Mouse (Mus musculus) cortical plate, adult 2 months (tissue): ENCODE results near the gene Ces1e.

Source experiments
- CTCF ChIP-seq: fragments of 200-500 bp; IDR thresholded peaks from 2 replicates; pipeline ENCODE4 v1.5.1; 2011; ENCODE audit warnings: mild to moderate bottlenecking, control low read depth, low read length; ENCODE audit not compliant: insufficient read depth; ENCODE audit errors: extremely low read depth
- POLR2A ChIP-seq: fragments of 200-500 bp; IDR thresholded peaks from 2 replicates; pipeline ENCODE4 v1.6.1; 2011; ENCODE audit warnings: mild to moderate bottlenecking, low read length, control low read depth; ENCODE audit not compliant: insufficient read depth; ENCODE audit errors: extremely low read depth

DNA sequence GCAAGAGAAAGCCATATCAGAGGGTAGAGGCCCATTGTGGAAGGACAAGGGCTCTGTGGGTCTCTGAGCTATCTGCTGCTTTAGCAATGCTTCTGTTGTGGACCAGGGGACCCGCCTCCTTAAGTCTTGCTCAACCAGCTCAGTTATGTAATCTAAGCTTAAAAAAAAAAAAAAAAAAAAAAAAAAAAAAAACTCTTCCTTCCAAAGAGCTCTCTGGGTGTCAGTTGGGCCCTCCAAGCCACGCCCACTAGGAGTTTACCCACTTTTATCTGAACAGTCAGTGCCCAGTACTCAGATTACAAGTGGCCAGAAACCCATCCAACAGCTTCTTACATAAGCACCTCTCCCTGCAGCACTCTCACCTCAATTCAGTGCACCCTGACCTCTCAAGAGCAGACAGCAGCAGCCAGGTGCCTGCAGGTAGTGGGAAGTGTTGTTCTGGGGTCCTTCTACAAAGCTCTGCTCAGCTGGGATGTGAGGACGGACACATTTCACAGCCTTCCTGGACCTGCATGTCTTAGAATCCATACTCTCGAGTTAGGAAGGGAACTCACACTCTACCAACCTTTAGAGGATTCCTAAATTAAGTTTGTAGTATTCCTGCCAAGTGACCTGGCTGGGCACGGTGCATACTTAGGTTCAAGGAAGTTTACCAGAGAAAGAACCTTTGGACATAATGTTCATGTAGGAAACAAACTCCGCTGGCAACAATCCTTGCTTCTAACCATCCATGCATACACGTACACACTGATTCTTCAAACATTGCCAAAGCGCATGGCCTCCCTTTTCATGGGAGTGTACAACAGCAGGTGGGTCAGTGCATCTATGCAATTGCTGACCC, 31.5 kb downstream of the Ces1e start, which contains the start of gene Ces1d:
- TF ChIP-seq POLR2A (no peak), CTCF (no peak)
